In the genomic region with DNA sequence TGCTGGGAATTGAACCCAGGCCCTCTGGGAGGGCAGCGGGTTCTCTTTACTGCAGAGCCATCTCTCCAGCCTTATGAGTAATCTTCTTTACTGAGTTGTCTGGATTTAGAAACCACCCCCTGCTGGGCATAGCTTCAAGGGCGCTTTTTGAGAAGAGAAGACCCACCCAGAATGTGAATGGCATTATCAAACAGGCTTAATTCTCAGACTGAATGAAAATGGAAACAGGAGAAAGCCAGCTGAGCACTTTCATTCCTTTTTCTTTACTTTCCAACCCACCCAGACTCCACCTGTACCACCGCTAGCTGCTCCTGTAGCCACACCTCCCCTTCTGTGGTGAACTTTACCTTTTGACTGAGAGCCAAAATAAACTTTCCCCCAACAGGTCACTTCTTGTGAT, we compare ENCODE assay signal across 34 mouse cellular contexts. TPM values are rescaled to one million over a fixed set of nuclear protein-coding genes. Genes with fewer than 3 reads are reported as not detected.
DNase-seq lines count a peak whose midpoint lies in the region; ATAC-seq and TF ChIP-seq lines count a peak whose summit lies in the region.
"Had no signal": no experiment of that assay in that cellular context is flagged by ENCODE, and none has a peak within 500 bp of the region (broad histone marks: within the 10 kb centered on the region; RNA-seq: fewer than 3 reads in every experiment).

No protein-coding gene starts in this region.

- TF ChIP-seq POLR2A in liver, adult 2 months (IDR thresholded peaks at IDR 0.05; ENCODE audit: extremely low read depth, insufficient read depth, low read length): no peak

- no peaks in the 10 kb centered on the region for H3K36me3 ChIP-seq in liver, adult 2 months (ENCODE audit: control insufficient read depth, insufficient read depth, low read length)
- H3K36me3 ChIP-seq in E14TG2a.4 (ENCODE audit: insufficient read depth, low read length): no peaks in the 10 kb centered on the region
- no peaks in the 10 kb centered on the region for H3K36me3 ChIP-seq in forebrain, embryonic 16.5 days (ENCODE audit: control insufficient read depth, insufficient read depth)
- H3K36me3 ChIP-seq: forebrain, embryonic 15.5 days; G1E; heart, embryonic 10.5 days; heart, embryonic 13.5 days had no signal

- 50% methylated on average over 3 of the region's 3 CpGs for WGBS in liver, adult 2 months
- 49% methylated on average over 3 of the region's 3 CpGs for WGBS in forebrain, embryonic 16.5 days

- no peak for TF ChIP-seq CTCF in liver, adult 2 months (IDR thresholded peaks at IDR 0.05; ENCODE audit: low read depth, low read length)
- no peak for TF ChIP-seq CTCF in E14TG2a.4 (conservative IDR thresholded peaks at IDR 0.05; ENCODE audit: low read length)

- no peak overlapping the region for H3K4me3 ChIP-seq in liver, adult 2 months (ENCODE audit: insufficient read depth, low read depth, low read length)
- peak overlapping the region; percentile 21; the same call in 1 of the 2 replicates for H3K4me3 ChIP-seq in E14TG2a.4 (replicated peaks; ENCODE audit: low read length)
- no peak overlapping the region for H3K4me3 ChIP-seq in forebrain, embryonic 16.5 days (replicated peaks; ENCODE audit: low read length)
- H3K4me3 ChIP-seq: forebrain, embryonic 15.5 days; heart, adult 2 months; heart, embryonic 10.5 days; heart, embryonic 13.5 days had no signal

- H3K9me3 ChIP-seq in E14TG2a.4 (ENCODE audit: low read length): no peaks in the 10 kb centered on the region
- no peaks in the 10 kb centered on the region for H3K9me3 ChIP-seq in forebrain, embryonic 16.5 days (ENCODE audit: control insufficient read depth, low read length)
- H3K9me3 ChIP-seq: forebrain, embryonic 15.5 days; G1E; heart, embryonic 10.5 days; heart, embryonic 13.5 days had no signal

- peak; percentile 24 for DNase-seq in liver, adult 2 months (ENCODE audit: extremely low read depth, low read depth, low spot score)
- no peak for DNase-seq in liver
- peak; percentile 97 for DNase-seq in ES-CJ7 (ENCODE audit: low read depth, low spot score)
- peak; percentile 93 for DNase-seq in ZHBTc4 (ENCODE audit: low read depth, low spot score)
- DNase-seq in right cerebral cortex, postnatal 25 days: no peak
- no peak for DNase-seq in urinary bladder, postnatal 4 days (ENCODE audit: low spot score in 2 of 2)
- DNase-seq: adrenal gland, adult 8-10 months; adrenal gland, postnatal 25 days; cerebellum, adult 18-20 months; cerebellum, adult 9-10 months; cerebellum, postnatal 14 days; gastrocnemius, postnatal 10 days; gastrocnemius, postnatal 36 days; heart, adult 2 months; heart, postnatal 14 days; heart, postnatal 4 days had no signal

- H3K27ac ChIP-seq in liver, adult 2 months (replicated peaks; ENCODE audit: insufficient read depth, low read depth, low read length): no peak overlapping the region
- H3K27ac ChIP-seq in forebrain, embryonic 16.5 days (ENCODE audit: low read length): no peak overlapping the region
- H3K27ac ChIP-seq: forebrain, embryonic 15.5 days; heart, adult 2 months; heart, embryonic 10.5 days; heart, embryonic 13.5 days; hindbrain, embryonic 14.5 days; hindbrain, postnatal 0 days had no signal

- H3K9ac ChIP-seq in liver, adult 2 months (ENCODE audit: low read depth, low read length): no peak overlapping the region
- H3K9ac ChIP-seq in forebrain, embryonic 16.5 days (replicated peaks; ENCODE audit: low read depth, low read length): no peak overlapping the region
- H3K9ac ChIP-seq: forebrain, embryonic 15.5 days; heart, embryonic 13.5 days; hindbrain, embryonic 14.5 days had no signal

- no peaks in the 10 kb centered on the region for H3K27me3 ChIP-seq in liver, adult 2 months (ENCODE audit: control insufficient read depth, insufficient read depth, low read length)
- H3K27me3 ChIP-seq in E14TG2a.4 (ENCODE audit: insufficient read depth, low read length): no peaks in the 10 kb centered on the region
- H3K27me3 ChIP-seq in forebrain, embryonic 16.5 days (replicated peaks; ENCODE audit: control insufficient read depth, insufficient read depth, low read length): no peaks in the 10 kb centered on the region
- H3K27me3 ChIP-seq: forebrain, embryonic 15.5 days had no signal

- peaks cover 3% of the 10 kb centered on the region for H3K4me1 ChIP-seq in liver, adult 2 months (ENCODE audit: control insufficient read depth, insufficient read depth, low read length)
- H3K4me1 ChIP-seq in E14TG2a.4 (replicated peaks; ENCODE audit: low read depth, low read length): peaks cover 95% of the 10 kb centered on the region
- H3K4me1 ChIP-seq in forebrain, embryonic 16.5 days (replicated peaks; ENCODE audit: control insufficient read depth, insufficient read depth, low read length): no peaks in the 10 kb centered on the region
- H3K4me1 ChIP-seq: forebrain, embryonic 15.5 days; heart, embryonic 13.5 days had no signal

- no peak overlapping the region for H3K4me2 ChIP-seq in forebrain, embryonic 16.5 days (ENCODE audit: low read length)
- H3K4me2 ChIP-seq: forebrain, embryonic 15.5 days; heart, embryonic 13.5 days; hindbrain, embryonic 14.5 days had no signal

- no peak for ATAC-seq in forebrain, embryonic 16.5 days
- ATAC-seq: activated CD4-positive, CD25-positive, alpha-beta regulatory T cell, adult 4 months; forebrain, embryonic 15.5 days; hindbrain, postnatal 0 days; inflammation-experienced regulatory T-cells, adult 6 months; Patski had no signal

- H3K79me2 ChIP-seq in liver, adult 2 months (ENCODE audit: control insufficient read depth, insufficient read depth, low read length): no peaks in the 10 kb centered on the region

RNA-seq across cellular contexts. Expression of gene Zfp57, which starts 5.5 kb away (rescaled TPM):
- total RNA-seq in liver, adult 2 months (2014; rRNA removed): 0.65 and 1.0 TPM in 2 replicates
- polyA plus RNA-seq in liver, adult 2 months (2012; rRNA removed): 0.26 and 0.59 TPM in 2 replicates
- polyA plus RNA-seq in forebrain, embryonic 16.5 days (2015; fragmentation: Nextera tagmentation; extraction: Ambion mirVana): 351 and 383 TPM in 2 replicates
- total RNA-seq: gastrocnemius, adult 18-20 months had no signal
- polyA plus RNA-seq: activated CD4-positive, CD25-positive, alpha-beta regulatory T cell, adult 4 months; G1E; inflammation-experienced regulatory T-cells, adult 6 months had no signal

RNA-seq across cellular contexts. Expression of gene H2-M5, which starts 6.1 kb away (rescaled TPM):
- total RNA-seq in liver, adult 2 months (2014; rRNA removed): not detected in 2 replicates
- polyA plus RNA-seq in liver, adult 2 months (2012; rRNA removed): not detected in 2 replicates
- polyA plus RNA-seq in forebrain, embryonic 16.5 days (2015; fragmentation: Nextera tagmentation; extraction: Ambion mirVana): 1.6 and 2.3 TPM in 2 replicates
- total RNA-seq: adrenal gland, postnatal 25 days; gastrocnemius, adult 18-20 months; granulocyte monocyte progenitor cell, adult 5-6 weeks had no signal
- polyA plus RNA-seq: activated CD4-positive, CD25-positive, alpha-beta regulatory T cell, adult 4 months; G1E had no signal

RNA-seq across cellular contexts. Expression of gene 2410137M14Rik, which starts 14.4 kb away (rescaled TPM):
- not detected in 2 replicates for total RNA-seq in liver, adult 2 months (2014; rRNA removed)
- not detected in 2 replicates for polyA plus RNA-seq in liver, adult 2 months (2012; rRNA removed)
- polyA plus RNA-seq in forebrain, embryonic 16.5 days (2015; fragmentation: Nextera tagmentation; extraction: Ambion mirVana): 0.25 TPM in 1 of 2 replicates, not detected in the other
- total RNA-seq: adrenal gland, adult 8-10 months; adrenal gland, postnatal 25 days; gastrocnemius, postnatal 10 days; gastrocnemius, postnatal 36 days; granulocyte monocyte progenitor cell, adult 5-6 weeks; heart, postnatal 14 days; heart, postnatal 4 days; hindbrain, postnatal 0 days had no signal
- polyA plus RNA-seq: activated CD4-positive, CD25-positive, alpha-beta regulatory T cell, adult 4 months; embryonic facial prominence, embryonic 11.5 days; embryonic facial prominence, embryonic 14.5 days; forebrain, embryonic 11.5 days; forebrain, embryonic 15.5 days; G1E; heart, embryonic 13.5 days; heart, embryonic 16.5 days; hindbrain, embryonic 11.5 days; inflammation-experienced regulatory T-cells, adult 6 months; Patski had no signal

RNA-seq across cellular contexts. Expression of gene Mog, which starts 27.8 kb away (rescaled TPM):
- total RNA-seq in liver, adult 2 months (2014; rRNA removed): not detected in 2 replicates
- polyA plus RNA-seq in liver, adult 2 months (2012; rRNA removed): not detected in 2 replicates
- polyA plus RNA-seq in forebrain, embryonic 16.5 days (2015; fragmentation: Nextera tagmentation; extraction: Ambion mirVana): 1.9 and 2.9 TPM in 2 replicates
- total RNA-seq: adrenal gland, adult 8-10 months; adrenal gland, postnatal 25 days; gastrocnemius, adult 18-20 months; gastrocnemius, postnatal 10 days; gastrocnemius, postnatal 36 days; granulocyte monocyte progenitor cell, adult 5-6 weeks; heart, adult 2 months; heart, postnatal 14 days; heart, postnatal 4 days had no signal
- polyA plus RNA-seq: activated CD4-positive, CD25-positive, alpha-beta regulatory T cell, adult 4 months; G1E; heart, adult 2 months; heart, embryonic 13.5 days; heart, embryonic 16.5 days; inflammation-experienced regulatory T-cells, adult 6 months had no signal

RNA-seq across cellular contexts. Expression of gene Znrd1as, which starts 37.1 kb away (rescaled TPM):
- 9.6 and 11.9 TPM in 2 replicates for total RNA-seq in liver, adult 2 months (2014; rRNA removed)
- 2.5 and 2.6 TPM in 2 replicates for polyA plus RNA-seq in liver, adult 2 months (2012; rRNA removed)
- 4.8 and 5.1 TPM in 2 replicates for polyA plus RNA-seq in forebrain, embryonic 16.5 days (2015; fragmentation: Nextera tagmentation; extraction: Ambion mirVana)

Comparison
In these comparisons a context has a peak if more than half of its experiments do, and no peak if none do; other contexts are left out.
1. DNase-seq: peak in liver, adult 2 months (single experiment), ES-CJ7 (single experiment) and ZHBTc4 (single experiment); none in liver (single experiment), right cerebral cortex, postnatal 25 days (single experiment) and urinary bladder, postnatal 4 days (0 of 2).
2. RNA of gene Zfp57, which starts 5.5 kb away (polyA plus RNA-seq): 351 to 383 TPM in forebrain, embryonic 16.5 days; 0.26 to 0.59 TPM in liver, adult 2 months; every median in the first group is over 100 times any median in the second.